11 mouse cellular contexts compared by ENCODE assay signal in genomic region chr5:35830101-35830500, GRCm38 (mm10).
DNase-seq lines count a peak whose midpoint lies in the region; ATAC-seq lines count a peak whose summit lies in the region.
"Had no signal": no experiment of that assay in that cellular context is flagged by ENCODE, and none has a peak within 500 bp of the region (broad histone marks: within the 10 kb centered on the region; RNA-seq: fewer than 3 reads in every experiment).

No protein-coding gene starts in this region.

- no peak for ATAC-seq in heart, embryonic 11.5 days (replicated peaks; ENCODE audit: insufficient number of reproducible peaks, low FRiP score, low TSS enrichment)
- no peak for ATAC-seq in forebrain, embryonic 15.5 days (replicated peaks)
- ATAC-seq: CD4-positive, CD25-positive, alpha-beta regulatory T cell, adult 4 months had no signal

- H3K36me3 ChIP-seq in heart, embryonic 11.5 days (ENCODE audit: control insufficient read depth, insufficient read depth, low read length): no peaks in the 10 kb centered on the region
- H3K36me3 ChIP-seq in forebrain, embryonic 15.5 days: no peaks in the 10 kb centered on the region

- H3K27me3 ChIP-seq in heart, embryonic 11.5 days (ENCODE audit: control insufficient read depth, insufficient read depth, low read length): peaks cover 15% of the 10 kb centered on the region
- H3K27me3 ChIP-seq in forebrain, embryonic 15.5 days: no peaks in the 10 kb centered on the region

- H3K4me1 ChIP-seq in heart, embryonic 11.5 days (ENCODE audit: control insufficient read depth, insufficient read depth, low read length): no peaks in the 10 kb centered on the region
- no peaks in the 10 kb centered on the region for H3K4me1 ChIP-seq in forebrain, embryonic 15.5 days

- H3K9ac ChIP-seq in heart, embryonic 11.5 days (ENCODE audit: low read depth, low read length): no peak overlapping the region
- H3K9ac ChIP-seq in forebrain, embryonic 15.5 days (replicated peaks): no peak overlapping the region
- H3K9ac ChIP-seq: lung, embryonic 14.5 days had no signal

- WGBS in heart, embryonic 11.5 days (ENCODE audit: insufficient replicate concordance): 79% methylated on average over 3 of the region's 3 CpGs
- WGBS in forebrain, embryonic 15.5 days: 73% methylated on average over 3 of the region's 3 CpGs

- H3K27ac ChIP-seq in heart, embryonic 11.5 days (ENCODE audit: low read depth, low read length): no peak overlapping the region
- H3K27ac ChIP-seq in forebrain, embryonic 15.5 days (replicated peaks): no peak overlapping the region
- H3K27ac ChIP-seq: stomach, postnatal 0 days had no signal

- DNase-seq in heart, adult 18-20 months: peak; percentile 44 to 49
- DNase-seq in adipocyte (ENCODE audit: low spot score): peak; percentile 43
- DNase-seq in cerebellum, adult 9-11 months: peak; percentile 86
- DNase-seq in layer of hippocampus, postnatal 14 days (ENCODE audit: low spot score in 2 of 2): peak; percentile 57 to 76
- no peak for DNase-seq in kidney, postnatal 36 days
- no peak for DNase-seq in kidney, postnatal 10 days
- DNase-seq: lung, embryonic 14.5 days had no signal

- H3K4me3 ChIP-seq in heart, embryonic 11.5 days (ENCODE audit: low read depth, low read length): no peak overlapping the region
- no peak overlapping the region for H3K4me3 ChIP-seq in forebrain, embryonic 15.5 days

- no peak overlapping the region for H3K4me2 ChIP-seq in heart, embryonic 11.5 days
- no peak overlapping the region for H3K4me2 ChIP-seq in forebrain, embryonic 15.5 days (replicated peaks)
- H3K4me2 ChIP-seq: lung, embryonic 14.5 days had no signal

- no peaks in the 10 kb centered on the region for H3K9me3 ChIP-seq in heart, embryonic 11.5 days (replicated peaks; ENCODE audit: control insufficient read depth, low read length)
- no peaks in the 10 kb centered on the region for H3K9me3 ChIP-seq in forebrain, embryonic 15.5 days

Comparison
In these comparisons a context has a peak if more than half of its experiments do, and no peak if none do; other contexts are left out.
1. DNase-seq: peak in heart, adult 18-20 months (2 of 2), adipocyte (single experiment), cerebellum, adult 9-11 months (single experiment) and layer of hippocampus, postnatal 14 days (2 of 2); none in kidney, postnatal 36 days (0 of 2) and kidney, postnatal 10 days (single experiment).